Mouse (Mus musculus): ENCODE measurements around the gene Cend1.

DNA sequence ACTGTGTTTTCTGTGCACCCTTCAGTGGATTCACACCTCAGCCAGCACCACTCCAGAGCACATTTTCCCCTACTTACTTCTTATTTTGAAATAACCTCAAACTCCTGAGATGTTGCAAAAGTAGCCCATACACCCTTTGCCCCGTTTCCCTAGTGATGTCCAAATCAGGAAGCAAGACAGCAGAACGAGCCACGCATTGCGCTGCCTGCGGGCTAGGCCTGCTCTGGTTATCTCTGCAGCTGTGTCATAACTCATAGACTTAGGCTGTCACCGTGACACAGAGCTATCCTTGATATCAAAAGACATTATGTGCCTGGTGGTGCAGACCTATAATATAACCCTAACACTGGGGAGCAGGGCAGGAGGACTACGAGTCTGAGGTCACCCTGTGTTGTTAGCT is 35.1 kb downstream of the Cend1 start:
- TF ChIP-seq CTCF (IDR thresholded peaks at IDR 0.05; ENCODE audit: low read depth) (no peak), EP300 (IDR thresholded peaks at IDR 0.05; ENCODE audit: low read depth) (peak; percentile 77)
